Mouse (Mus musculus) CD4-positive, CD25-positive, alpha-beta regulatory T cell, adult 4 months (primary cell): Measurements from ENCODE around the gene Cstad. TPM values are rescaled to one million over a fixed set of nuclear protein-coding genes. Genes with fewer than 3 reads are reported as not detected.

ENCODE experiments used
- polyA plus RNA-seq, 2 experiments: library from polyadenylated mRNA; unstranded; fragments of 100-300 nt; shearing (Covaris generic); gene quantifications; one replicate each; pipeline ENCODE4 v1.2.1; 2017

The Cstad gene
- polyA plus RNA-seq, 2 experiments from 2014 or later: 2.0 to 5.4 TPM

Other genes with a start within 250 kb of the Cstad start
- 100 to 1,000 TPM in 1 of 2 experiments, 10 to 100 TPM in 1; 86.1 to 129 TPM for gene Sh3glb2, start 235.7 kb upstream of the Cstad start, polyA plus RNA-seq
- 1 to 10 TPM; 5.0 to 8.3 TPM for gene Miga2, start 230.8 kb upstream of the Cstad start, polyA plus RNA-seq
- 10 to 100 TPM; 16.9 to 28.1 TPM for gene Dolpp1, start 202.8 kb upstream of the Cstad start, polyA plus RNA-seq
- gene Crat, start 179.2 kb upstream of the Cstad start, polyA plus RNA-seq: 1 to 10 TPM; 1.1 to 2.2 TPM
- gene Ptpa, start 179.0 kb upstream of the Cstad start, polyA plus RNA-seq: 10 to 100 TPM; 37.8 to 86.7 TPM
- gene Ier5l, start 120.8 kb upstream of the Cstad start, polyA plus RNA-seq: under 1 TPM in 1 of 2 experiments, not detected in 1; 0.20 TPM
- under 1 TPM in 1 of 2 experiments, not detected in 1; 0.62 TPM for gene 1700001O22Rik, start 208.6 kb downstream of the Cstad start, polyA plus RNA-seq
- gene Ntmt1, start 212.8 kb downstream of the Cstad start, polyA plus RNA-seq: 10 to 100 TPM; 30.5 to 44.9 TPM
- gene Asb6, start 235.3 kb downstream of the Cstad start, polyA plus RNA-seq: 10 to 100 TPM; 33.1 to 65.6 TPM
- not detected for gene Prrx2, start 239.9 kb downstream of the Cstad start, polyA plus RNA-seq